Mouse (Mus musculus) spleen, adult 2 months (tissue): ENCODE measurements around the gene Tinf2.

Experiments used
- CTCF ChIP-seq: fragments of 200-500 bp; IDR thresholded peaks from 2 replicates; pipeline ENCODE4 v1.5.1; 2011; ENCODE audit warnings: mild to moderate bottlenecking, inconsistent platforms; ENCODE audit not compliant: insufficient read depth, insufficient read length, insufficient replicate concordance; ENCODE audit errors: extremely low read depth
- POLR2A ChIP-seq: fragments of 200-500 bp; IDR thresholded peaks from 2 replicates; pipeline ENCODE4 v1.6.1; 2011; ENCODE audit warnings: low read depth, low read length, inconsistent platforms

- TF ChIP-seq CTCF, result no peak
- TF ChIP-seq POLR2A, result no peak
Observed at GRCm38 (mm10) chr14:55689433-55689832, 7.8 kb upstream of the Tinf2 start.
